ENCODE assay signal across 7 mouse cellular contexts in the genomic region with DNA sequence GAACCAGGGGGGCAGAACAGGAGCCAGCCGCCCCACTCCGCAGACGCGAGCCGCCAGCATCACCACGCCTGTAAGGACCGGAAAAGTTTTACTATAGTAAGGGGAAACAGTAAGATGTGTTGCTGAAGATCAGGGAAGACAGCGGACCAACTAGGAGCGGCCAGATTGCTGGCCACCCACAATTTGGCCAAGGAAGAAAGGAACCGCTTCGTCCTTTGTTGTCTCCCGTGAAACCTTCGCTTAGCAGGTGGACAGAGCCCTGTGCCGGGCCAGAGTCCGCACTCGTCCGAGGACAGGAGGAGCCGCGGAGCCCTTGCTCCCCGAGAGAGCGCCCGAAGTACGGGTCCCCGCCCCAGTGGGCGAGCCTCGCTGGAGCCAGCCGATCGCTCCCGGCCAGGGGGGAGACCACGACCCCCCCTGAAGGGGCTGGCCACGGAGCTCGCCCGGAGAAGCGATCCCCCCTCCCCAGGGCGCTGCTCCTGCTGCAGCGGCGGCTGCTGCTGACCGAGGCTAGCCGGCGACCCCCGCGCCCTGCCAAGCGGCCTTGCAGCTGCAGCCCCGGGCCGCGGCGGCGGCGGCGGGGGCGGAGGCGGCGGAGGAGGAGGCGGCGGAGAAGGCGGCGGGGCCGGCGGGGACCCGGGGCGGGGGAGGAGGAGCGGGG. TPM values are rescaled to one million over a fixed set of nuclear protein-coding genes. Genes with fewer than 3 reads are reported as not detected.
DNase-seq lines count a peak whose midpoint lies in the region; ATAC-seq and TF ChIP-seq lines count a peak whose summit lies in the region.

No protein-coding gene starts in this region.

- H3K9ac ChIP-seq in embryonic facial prominence, embryonic 11.5 days (replicated peaks; ENCODE audit: low read length) = peak overlapping the region; percentile 70
- H3K9ac ChIP-seq in heart, embryonic 16.5 days (ENCODE audit: low read length) = peak overlapping the region; percentile 29; the same call in 1 of the 2 replicates
- peak overlapping the region; percentile 63 for H3K9ac ChIP-seq in limb, embryonic 13.5 days
- peak overlapping the region; percentile 31 for H3K9ac ChIP-seq in stomach, embryonic 16.5 days (ENCODE audit: low read length)

- H3K36me3 ChIP-seq in embryonic facial prominence, embryonic 11.5 days (replicated peaks; ENCODE audit: control insufficient read depth, insufficient read depth, low read depth, low read length) = no peaks in the 10 kb centered on the region
- no peaks in the 10 kb centered on the region for H3K36me3 ChIP-seq in heart, embryonic 16.5 days (ENCODE audit: control insufficient read depth, insufficient read depth)
- H3K36me3 ChIP-seq in limb, embryonic 13.5 days = no peaks in the 10 kb centered on the region
- H3K36me3 ChIP-seq in stomach, embryonic 16.5 days (ENCODE audit: control insufficient read depth, insufficient read depth, low read length) = no peaks in the 10 kb centered on the region

- peaks cover 14% of the 10 kb centered on the region for H3K4me1 ChIP-seq in lung, adult 2 months (ENCODE audit: control insufficient read depth, insufficient read depth, low read length)
- peaks cover 2% of the 10 kb centered on the region for H3K4me1 ChIP-seq in embryonic facial prominence, embryonic 11.5 days (ENCODE audit: control insufficient read depth, insufficient read depth, low read length)
- H3K4me1 ChIP-seq in heart, embryonic 16.5 days (ENCODE audit: control insufficient read depth, insufficient read depth, low read length) = peaks cover 35% of the 10 kb centered on the region
- H3K4me1 ChIP-seq in limb, embryonic 13.5 days = peaks cover 38% of the 10 kb centered on the region
- H3K4me1 ChIP-seq in stomach, embryonic 16.5 days (ENCODE audit: control insufficient read depth, insufficient read depth, low read length) = peaks cover 23% of the 10 kb centered on the region

- peak; percentile 19 for DNase-seq in lung, adult 2 months
- DNase-seq in lung, adult 18-20 months = no peak
- no peak for DNase-seq in embryonic facial prominence, embryonic 11.5 days (ENCODE audit: low spot score)
- no peak for DNase-seq in B cell, adult 2 months

- TF ChIP-seq POLR2A in lung, adult 2 months (IDR thresholded peaks at IDR 0.05; ENCODE audit: borderline replicate concordance, extremely low read depth, low read depth, low read length) = no peak

- under 1% methylated on average over 50 of the region's 62 CpGs for WGBS in lung, adult 2 months
- under 1% methylated on average over 34 of the region's 62 CpGs for whole genome bisulfite sequencing in embryonic facial prominence, embryonic 11.5 days
- WGBS in heart, embryonic 16.5 days = under 1% methylated on average over 38 of the region's 62 CpGs
- WGBS in limb, embryonic 13.5 days = under 1% methylated on average over 36 of the region's 62 CpGs
- under 1% methylated on average over 42 of the region's 62 CpGs for WGBS in stomach, embryonic 16.5 days

- ATAC-seq in embryonic facial prominence, embryonic 11.5 days (replicated peaks; ENCODE audit: insufficient number of reproducible peaks, low FRiP score, low TSS enrichment, low read depth) = no peak
- peak; percentile 31; the same call in 1 of the 2 replicates for ATAC-seq in heart, embryonic 16.5 days (replicated peaks; ENCODE audit: extremely low read depth, insufficient read depth, low FRiP score)
- ATAC-seq in limb, embryonic 13.5 days (ENCODE audit: low FRiP score, low read depth) = no peak
- ATAC-seq in stomach, embryonic 16.5 days (ENCODE audit: insufficient read depth, low FRiP score) = peak; percentile 48; the same call in 1 of the 2 replicates

- peak overlapping the region; percentile 87 for H3K27ac ChIP-seq in embryonic facial prominence, embryonic 11.5 days (replicated peaks; ENCODE audit: low read depth, low read length)
- H3K27ac ChIP-seq in heart, embryonic 16.5 days (ENCODE audit: low read length) = no peak overlapping the region
- H3K27ac ChIP-seq in limb, embryonic 13.5 days = no peak overlapping the region
- no peak overlapping the region for H3K27ac ChIP-seq in stomach, embryonic 16.5 days (ENCODE audit: low read length)

- H3K27me3 ChIP-seq in embryonic facial prominence, embryonic 11.5 days (ENCODE audit: control insufficient read depth, insufficient read depth, low read length) = peaks cover 29% of the 10 kb centered on the region
- peaks cover 79% of the 10 kb centered on the region for H3K27me3 ChIP-seq in heart, embryonic 16.5 days (ENCODE audit: control insufficient read depth, insufficient read depth, low read length)
- H3K27me3 ChIP-seq in limb, embryonic 13.5 days = peaks cover 85% of the 10 kb centered on the region
- H3K27me3 ChIP-seq in stomach, embryonic 16.5 days (ENCODE audit: control insufficient read depth, insufficient read depth, low read length) = peaks cover 82% of the 10 kb centered on the region

- no peak overlapping the region for H3K4me3 ChIP-seq in lung, adult 2 months (replicated peaks; ENCODE audit: extremely low read depth, low read depth, low read length)
- peak overlapping the region; percentile 69 for H3K4me3 ChIP-seq in embryonic facial prominence, embryonic 11.5 days (ENCODE audit: low read depth, low read length)
- H3K4me3 ChIP-seq in heart, embryonic 16.5 days (ENCODE audit: low read length) = peak overlapping the region; percentile 57
- H3K4me3 ChIP-seq in limb, embryonic 13.5 days = peak overlapping the region; percentile 54
- peak overlapping the region; percentile 43 for H3K4me3 ChIP-seq in stomach, embryonic 16.5 days (replicated peaks; ENCODE audit: low read length)

- TF ChIP-seq CTCF in lung, adult 2 months (IDR thresholded peaks at IDR 0.05; ENCODE audit: insufficient read depth, low read length) = no peak

- H3K4me2 ChIP-seq in embryonic facial prominence, embryonic 11.5 days (ENCODE audit: low read depth, low read length) = peak overlapping the region; percentile 83
- H3K4me2 ChIP-seq in heart, embryonic 16.5 days (ENCODE audit: low read depth, low read length) = peak overlapping the region; percentile 89
- H3K4me2 ChIP-seq in limb, embryonic 13.5 days (replicated peaks) = peak overlapping the region; percentile 80
- peak overlapping the region; percentile 67 for H3K4me2 ChIP-seq in stomach, embryonic 16.5 days (ENCODE audit: low read depth, low read length)

- no peaks in the 10 kb centered on the region for H3K9me3 ChIP-seq in embryonic facial prominence, embryonic 11.5 days (replicated peaks; ENCODE audit: control insufficient read depth, low read length)
- no peaks in the 10 kb centered on the region for H3K9me3 ChIP-seq in heart, embryonic 16.5 days (replicated peaks; ENCODE audit: control insufficient read depth, low read length)
- H3K9me3 ChIP-seq in limb, embryonic 13.5 days = no peaks in the 10 kb centered on the region
- no peaks in the 10 kb centered on the region for H3K9me3 ChIP-seq in stomach, embryonic 16.5 days (replicated peaks; ENCODE audit: control insufficient read depth, low read length)

RNA-seq across cellular contexts. Expression of a gene that starts 0.9 kb away (rescaled TPM):
- polyA plus RNA-seq in lung, adult 2 months (2012; rRNA removed) = 0.06 and 0.07 TPM in 2 replicates
- 7.2 and 9.9 TPM in 2 replicates for polyA plus RNA-seq in embryonic facial prominence, embryonic 11.5 days (2014; fragmentation: Nextera tagmentation; extraction: Ambion mirVana)
- 0.02 TPM in 1 of 2 replicates, not detected in the other for polyA plus RNA-seq in heart, embryonic 16.5 days (2015; fragmentation: Nextera tagmentation; extraction: Ambion mirVana)
- polyA plus RNA-seq in limb, embryonic 13.5 days (2015; fragmentation: Nextera tagmentation; extraction: Ambion mirVana) = 0.93 and 0.97 TPM in 2 replicates
- polyA plus RNA-seq in stomach, embryonic 16.5 days (2015; fragmentation: Nextera tagmentation; extraction: Ambion mirVana) = not detected in 2 replicates

Comparison
In these comparisons a context has a peak if more than half of its experiments do, and no peak if none do; other contexts are left out.
1. ATAC-seq: peak in heart, embryonic 16.5 days (single experiment) and stomach, embryonic 16.5 days (single experiment); none in embryonic facial prominence, embryonic 11.5 days (single experiment) and limb, embryonic 13.5 days (single experiment).
2. Peak in every context shown above with its lines, with median percentiles within 50 percentile points of each other: H3K4me2 ChIP-seq and H3K9ac ChIP-seq.